Mouse (Mus musculus): ENCODE results near the gene Dazap2.

DNA sequence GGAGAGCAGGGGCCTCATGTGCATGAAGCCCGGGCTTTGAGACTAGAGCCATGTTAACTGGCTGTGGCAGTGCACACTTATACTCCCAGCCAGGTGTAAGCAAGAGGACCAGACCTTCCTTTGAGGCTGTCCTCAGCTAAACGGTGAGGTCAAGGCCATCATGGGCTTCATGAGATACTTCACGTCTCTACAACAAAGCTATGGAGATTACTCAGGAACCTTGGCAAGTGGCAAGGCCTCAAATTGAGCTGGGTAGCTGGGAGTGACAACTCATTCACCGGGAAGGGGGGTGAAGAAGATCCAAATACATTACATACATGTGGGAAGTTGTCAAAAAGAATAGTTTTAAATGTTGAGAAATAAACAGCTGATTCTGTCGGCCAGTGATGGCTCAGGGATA lies 45.7 kb downstream of the Dazap2 start:
- TF ChIP-seq POLR2A (IDR thresholded peaks at IDR 0.05; ENCODE audit: borderline replicate concordance, extremely low read depth, low read depth, low read length) (no peak), CTCF (IDR thresholded peaks at IDR 0.05; ENCODE audit: insufficient read depth, low read length) (no peak)
